Mouse (Mus musculus) hindbrain, embryonic 12.5 days (tissue): ENCODE data around the gene Btbd35f12. TPM values are rescaled to one million over a fixed set of nuclear protein-coding genes. Genes with fewer than 3 reads are reported as not detected.
"Not testable (repeated sequence)": the region's sequence is repeated elsewhere in the genome, so short reads cannot be mapped to it uniquely, and the experiment has no call there.

Source experiments
- ATAC-seq: fragments of 200-750 bp; cut with Nextera tagmentation; 2 replicates; pipeline ENCODE4 v1.8.0; 2017; ENCODE audit warnings: moderate TSS enrichment; ENCODE audit not compliant: low FRiP score
- H3K27ac ChIP-seq: fragments of 300-500 bp; sonication (generic); 2 replicates; pipeline ENCODE4 v1.5.1; 2016; ENCODE audit warnings: mild to moderate bottlenecking
- H3K27me3 ChIP-seq: fragments of 300-500 bp; sonication (generic); 2 replicates; pipeline ENCODE4 v1.6.1; 2016; ENCODE audit warnings: mild to moderate bottlenecking
- H3K36me3 ChIP-seq: fragments of 300-500 bp; sonication (generic); 2 replicates; pipeline ENCODE4 v1.6.1; 2016; ENCODE audit warnings: mild to moderate bottlenecking
- H3K4me1 ChIP-seq: fragments of 300-500 bp; sonication (generic); 2 replicates; pipeline ENCODE4 v1.6.1; 2016
- H3K4me2 ChIP-seq: fragments of 300-500 bp; sonication (generic); replicated peaks from 2 replicates; pipeline ENCODE4 v1.6.1; 2016; ENCODE audit warnings: mild to moderate bottlenecking
- H3K4me3 ChIP-seq: fragments of 300-500 bp; sonication (generic); 2 replicates; pipeline ENCODE4 v1.5.1; 2016; ENCODE audit warnings: mild to moderate bottlenecking
- H3K9ac ChIP-seq: fragments of 300-500 bp; sonication (generic); 2 replicates; pipeline ENCODE4 v1.6.1; 2016; ENCODE audit warnings: mild to moderate bottlenecking, moderate library complexity
- H3K9me3 ChIP-seq: fragments of 300-500 bp; sonication (generic); replicated peaks from 2 replicates; pipeline ENCODE4 v1.6.1; 2016; ENCODE audit warnings: mild to moderate bottlenecking
- WGBS: fragments of 180-500 bp; shearing (Covaris S2); methylation state at CpG from one replicate; pipeline ENCODE4 v1.1.7; 2016; 5-methylcytosine and 5-hydroxymethylcytosine counted together
- polyA plus RNA-seq: library from polyadenylated mRNA; unstranded; fragments of >200 nt; fragmentation: Nextera tagmentation; extraction: Ambion mirVana; gene quantifications from 2 replicates; pipeline ENCODE4 v1.2.1, GENCODE M21; 2016

The Btbd35f12 gene
- not detected in 2 replicates for polyA plus RNA-seq

GRCm38 (mm10) chrX:33313079-33313478 is at the start of gene Btbd35f12:
Btbd35f12 (plus strand) TSS chrX:33313379.
- not testable (repeated sequence) for H3K36me3 ChIP-seq, H3K4me1 ChIP-seq, H3K27ac ChIP-seq, H3K27me3 ChIP-seq, ATAC-seq, H3K9ac ChIP-seq, H3K4me2 ChIP-seq, H3K9me3 ChIP-seq, H3K4me3 ChIP-seq
- WGBS, result no CpG with 5 or more reads among the region's 3 CpGs

- H3K4me1 ChIP-seq, H3K27ac ChIP-seq, H3K9me3 ChIP-seq, H3K27me3 ChIP-seq, H3K4me2 ChIP-seq, H3K9ac ChIP-seq, H3K4me3 ChIP-seq, ATAC-seq, H3K36me3 ChIP-seq: not testable (repeated sequence)
- WGBS, result 83% methylated on average over 2 of the region's 2 CpGs
Observed at GRCm38 (mm10) chrX:33353254-33353653, 40.1 kb downstream of the Btbd35f12 start.

Other genes starting within 250 kb of the Btbd35f12 start
- gene Spin2-ps6, start 78.5 kb upstream of the Btbd35f12 start, polyA plus RNA-seq, result not detected in 2 replicates